Mouse (Mus musculus): Measurements from ENCODE around the gene Fam3c. TPM values are rescaled to one million over a fixed set of nuclear protein-coding genes. Genes with fewer than 3 reads are reported as not detected.
A peak's percentile ranks its signal among the peaks of the same experiment; 100 is the strongest.

Fam3c gene
- polyA plus RNA-seq, 1 experiment from 2014 or later, result 40.1 TPM

- H3K9me3 ChIP-seq (ENCODE audit: control insufficient read depth, low read length), result no peaks in the 10 kb centered on the region
- WGBS, result 70% methylated on average over 3 of the region's 3 CpGs
- no peak overlapping the region for H3K27ac ChIP-seq (replicated peaks; ENCODE audit: low read depth, low read length)
Measured at GRCm38 (mm10) chr6:22361941-22362340, 5.9 kb upstream of the Fam3c start.

GRCm38 (mm10) chr6:22359019-22359418 lies 3.0 kb upstream of the Fam3c start:
- WGBS, result 71% methylated on average over 1 of the region's 1 CpGs
- no peaks in the 10 kb centered on the region for H3K27me3 ChIP-seq (ENCODE audit: control insufficient read depth, insufficient read depth, low read length)
- H3K9ac ChIP-seq (ENCODE audit: low read length), result no peak overlapping the region
- H3K4me2 ChIP-seq (ENCODE audit: low read depth, severe bottlenecking), result no peak overlapping the region
- no peak for DNase-seq (ENCODE audit: low spot score)
- H3K9me3 ChIP-seq (ENCODE audit: control insufficient read depth, low read length), result no peaks in the 10 kb centered on the region
- H3K4me1 ChIP-seq (ENCODE audit: control insufficient read depth, insufficient read depth, low read length), result peaks cover 3% of the 10 kb centered on the region; the same call in 1 of the 2 replicates
- H3K27ac ChIP-seq (replicated peaks; ENCODE audit: low read depth, low read length), result no peak overlapping the region
- no peak overlapping the region for H3K4me3 ChIP-seq (ENCODE audit: low read depth, low read length)
- H3K36me3 ChIP-seq (ENCODE audit: control insufficient read depth, insufficient read depth, low read length), result no peaks in the 10 kb centered on the region
- ATAC-seq (ENCODE audit: insufficient number of reproducible peaks, low FRiP score, low TSS enrichment, low read depth), result no peak

More at GRCm38 (mm10) chr6:22361941-22362340, 5.9 kb upstream of the Fam3c start:
- Histone ChIP-seq H3K27me3 (ENCODE audit: control insufficient read depth, insufficient read depth, low read length) (no peaks in the 10 kb centered on the region), H3K4me2 (ENCODE audit: low read depth, severe bottlenecking) (no peak overlapping the region), H3K4me1 (ENCODE audit: control insufficient read depth, insufficient read depth, low read length) (no peaks in the 10 kb centered on the region), H3K4me3 (ENCODE audit: low read depth, low read length) (no peak overlapping the region), H3K9ac (ENCODE audit: low read length) (no peak overlapping the region), H3K36me3 (ENCODE audit: control insufficient read depth, insufficient read depth, low read length) (no peaks in the 10 kb centered on the region)
- DNase-seq (ENCODE audit: low spot score), result no peak
- no peak for ATAC-seq (ENCODE audit: insufficient number of reproducible peaks, low FRiP score, low TSS enrichment, low read depth)

GRCm38 (mm10) chr6:22357351-22357750 lies 1.3 kb upstream of the Fam3c start:
- H3K27me3 ChIP-seq (ENCODE audit: control insufficient read depth, insufficient read depth, low read length), result no peaks in the 10 kb centered on the region

GRCm38 (mm10) chr6:22355396-22356085 lies 502 bp downstream of the Fam3c start:
- H3K9me3 ChIP-seq (ENCODE audit: control insufficient read depth, low read length), result no peaks in the 10 kb centered on the region
- H3K36me3 ChIP-seq (ENCODE audit: control insufficient read depth, insufficient read depth, low read length), result no peaks in the 10 kb centered on the region
- H3K27ac ChIP-seq (replicated peaks; ENCODE audit: low read depth, low read length), result peak overlapping the region; percentile 43
- peak overlapping the region; percentile 49 for H3K4me2 ChIP-seq (ENCODE audit: low read depth, severe bottlenecking)
- DNase-seq (ENCODE audit: low spot score) (no peak), ATAC-seq (ENCODE audit: insufficient number of reproducible peaks, low FRiP score, low TSS enrichment, low read depth) (peak; percentile 85)
- peak overlapping the region; percentile 62 for H3K4me3 ChIP-seq (ENCODE audit: low read depth, low read length)
- under 1% methylated on average over 53 of the region's 62 CpGs for WGBS
- peaks cover 4% of the 10 kb centered on the region; the same call in 1 of the 2 replicates for H3K4me1 ChIP-seq (ENCODE audit: control insufficient read depth, insufficient read depth, low read length)
- peak overlapping the region; percentile 86 for H3K9ac ChIP-seq (ENCODE audit: low read length)
- H3K27me3 ChIP-seq (ENCODE audit: control insufficient read depth, insufficient read depth, low read length), result no peaks in the 10 kb centered on the region

More at GRCm38 (mm10) chr6:22357351-22357750, 1.3 kb upstream of the Fam3c start:
- Histone ChIP-seq H3K4me3 (ENCODE audit: low read depth, low read length) (no peak overlapping the region), H3K4me2 (ENCODE audit: low read depth, severe bottlenecking) (no peak overlapping the region), H3K9me3 (ENCODE audit: control insufficient read depth, low read length) (no peaks in the 10 kb centered on the region), H3K4me1 (ENCODE audit: control insufficient read depth, insufficient read depth, low read length) (peaks cover 4% of the 10 kb centered on the region; the same call in 1 of the 2 replicates), H3K36me3 (ENCODE audit: control insufficient read depth, insufficient read depth, low read length) (no peaks in the 10 kb centered on the region), H3K9ac (ENCODE audit: low read length) (no peak overlapping the region), H3K27ac (replicated peaks; ENCODE audit: low read depth, low read length) (no peak overlapping the region)
- ATAC-seq (ENCODE audit: insufficient number of reproducible peaks, low FRiP score, low TSS enrichment, low read depth) (no peak), DNase-seq (ENCODE audit: low spot score) (peak; percentile 19)
- WGBS, result 95% methylated on average over 4 of the region's 4 CpGs

GRCm38 (mm10) chr6:22354675-22355074 lies 1.4 kb downstream of the Fam3c start:
- Histone ChIP-seq H3K4me2 (ENCODE audit: low read depth, severe bottlenecking) (peak overlapping the region; percentile 49; the same call in 1 of the 2 replicates), H3K27me3 (ENCODE audit: control insufficient read depth, insufficient read depth, low read length) (no peaks in the 10 kb centered on the region), H3K4me3 (ENCODE audit: low read depth, low read length) (no peak overlapping the region), H3K4me1 (ENCODE audit: control insufficient read depth, insufficient read depth, low read length) (peaks cover 4% of the 10 kb centered on the region; the same call in 1 of the 2 replicates), H3K36me3 (ENCODE audit: control insufficient read depth, insufficient read depth, low read length) (no peaks in the 10 kb centered on the region), H3K27ac (replicated peaks; ENCODE audit: low read depth, low read length) (no peak overlapping the region), H3K9ac (ENCODE audit: low read length) (no peak overlapping the region), H3K9me3 (ENCODE audit: control insufficient read depth, low read length) (no peaks in the 10 kb centered on the region)
- no peak for DNase-seq (ENCODE audit: low spot score)
- no peak for ATAC-seq (ENCODE audit: insufficient number of reproducible peaks, low FRiP score, low TSS enrichment, low read depth)
- 59% methylated on average over 7 of the region's 7 CpGs for WGBS

- Histone ChIP-seq H3K9ac (ENCODE audit: low read length) (no peak overlapping the region), H3K27ac (replicated peaks; ENCODE audit: low read depth, low read length) (no peak overlapping the region), H3K4me1 (ENCODE audit: control insufficient read depth, insufficient read depth, low read length) (peaks cover 4% of the 10 kb centered on the region; the same call in 1 of the 2 replicates), H3K4me3 (ENCODE audit: low read depth, low read length) (no peak overlapping the region), H3K4me2 (ENCODE audit: low read depth, severe bottlenecking) (no peak overlapping the region), H3K27me3 (ENCODE audit: control insufficient read depth, insufficient read depth, low read length) (no peaks in the 10 kb centered on the region), H3K36me3 (ENCODE audit: control insufficient read depth, insufficient read depth, low read length) (no peaks in the 10 kb centered on the region), H3K9me3 (ENCODE audit: control insufficient read depth, low read length) (no peaks in the 10 kb centered on the region)
- ATAC-seq (ENCODE audit: insufficient number of reproducible peaks, low FRiP score, low TSS enrichment, low read depth), result no peak
- no peak for DNase-seq (ENCODE audit: low spot score)
- WGBS, result 66% methylated on average over 1 of the region's 1 CpGs
Measured at GRCm38 (mm10) chr6:22354031-22354430, 2.0 kb downstream of the Fam3c start.

- H3K4me1 ChIP-seq (ENCODE audit: control insufficient read depth, insufficient read depth, low read length), result peaks cover 17% of the 10 kb centered on the region
- H3K4me2 ChIP-seq (ENCODE audit: low read depth, severe bottlenecking), result no peak overlapping the region
- ATAC-seq (ENCODE audit: insufficient number of reproducible peaks, low FRiP score, low TSS enrichment, low read depth), result no peak
Measured at GRCm38 (mm10) chr6:22351551-22351950, 4.5 kb downstream of the Fam3c start.

GRCm38 (mm10) chr6:22350239-22350571 lies 5.8 kb downstream of the Fam3c start:
- Histone ChIP-seq H3K27ac (replicated peaks; ENCODE audit: low read depth, low read length) (no peak overlapping the region), H3K4me2 (ENCODE audit: low read depth, severe bottlenecking) (no peak overlapping the region), H3K4me1 (ENCODE audit: control insufficient read depth, insufficient read depth, low read length) (peaks cover 17% of the 10 kb centered on the region), H3K27me3 (ENCODE audit: control insufficient read depth, insufficient read depth, low read length) (no peaks in the 10 kb centered on the region), H3K36me3 (ENCODE audit: control insufficient read depth, insufficient read depth, low read length) (no peaks in the 10 kb centered on the region), H3K9me3 (ENCODE audit: control insufficient read depth, low read length) (no peaks in the 10 kb centered on the region), H3K9ac (ENCODE audit: low read length) (no peak overlapping the region), H3K4me3 (ENCODE audit: low read depth, low read length) (no peak overlapping the region)
- no peak for ATAC-seq (ENCODE audit: insufficient number of reproducible peaks, low FRiP score, low TSS enrichment, low read depth)
- DNase-seq (ENCODE audit: low spot score), result no peak
- 75% methylated on average over 4 of the region's 4 CpGs for WGBS

More at GRCm38 (mm10) chr6:22351551-22351950, 4.5 kb downstream of the Fam3c start:
- Histone ChIP-seq H3K36me3 (ENCODE audit: control insufficient read depth, insufficient read depth, low read length) (no peaks in the 10 kb centered on the region), H3K9me3 (ENCODE audit: control insufficient read depth, low read length) (no peaks in the 10 kb centered on the region), H3K9ac (ENCODE audit: low read length) (no peak overlapping the region), H3K27me3 (ENCODE audit: control insufficient read depth, insufficient read depth, low read length) (no peaks in the 10 kb centered on the region), H3K4me3 (ENCODE audit: low read depth, low read length) (no peak overlapping the region), H3K27ac (replicated peaks; ENCODE audit: low read depth, low read length) (no peak overlapping the region)
- WGBS, result 78% methylated on average over 9 of the region's 9 CpGs
- DNase-seq (ENCODE audit: low spot score), result no peak

Measured in limb, embryonic 11.5 days (tissue).